Mouse (Mus musculus) heart, postnatal 25 days (tissue): ENCODE measurements at regions not wholly inside any gene's neighbourhood (a gene's known extent, or its start where the extent isn't known, plus 50 kb on each side); places are given as distances from the start of the nearest gene placed in this dataset.
"Not testable (repeated sequence)": the region's sequence is repeated elsewhere in the genome, so short reads cannot be mapped to it uniquely, and the experiment has no call there.

ENCODE experiments used
- DNase-seq: peaks from one replicate; pipeline ENCODE4 v3.0.0; 2022; ENCODE audit warnings: low spot score
- intact Hi-C: fragments of 180-260 bp; cut with DNase I; formaldehyde crosslinking; loops from one replicate; pipeline ENCODE4 v1.15.1; 2025

- intact Hi-C loops = loop anchor here (1.0 to 10.0 kb wide), 6 partner anchors 77 to 283 kb away; partner anchors contain the start of genes Hnrnpa3 and Nfe2l2
- no peak for DNase-seq
Observed at GRCm38 (mm10) chr2:75781781-75782211, 50.2 kb upstream of the Agps start.

GRCm38 (mm10) chr2:75781078-75781477 is 50.9 kb upstream of the Agps start:
- DNase-seq = no peak

GRCm38 (mm10) chr2:75778628-75779027 is 53.3 kb upstream of the Agps start:
- intact Hi-C loops, DNase-seq: not testable (repeated sequence)

More at GRCm38 (mm10) chr2:75781078-75781477, 50.9 kb upstream of the Agps start:
- intact Hi-C loops = loop anchor here (1.0 to 10.0 kb wide), 6 partner anchors 76 to 284 kb away; partner anchors contain the start of genes Hnrnpa3 and Nfe2l2

DNA sequence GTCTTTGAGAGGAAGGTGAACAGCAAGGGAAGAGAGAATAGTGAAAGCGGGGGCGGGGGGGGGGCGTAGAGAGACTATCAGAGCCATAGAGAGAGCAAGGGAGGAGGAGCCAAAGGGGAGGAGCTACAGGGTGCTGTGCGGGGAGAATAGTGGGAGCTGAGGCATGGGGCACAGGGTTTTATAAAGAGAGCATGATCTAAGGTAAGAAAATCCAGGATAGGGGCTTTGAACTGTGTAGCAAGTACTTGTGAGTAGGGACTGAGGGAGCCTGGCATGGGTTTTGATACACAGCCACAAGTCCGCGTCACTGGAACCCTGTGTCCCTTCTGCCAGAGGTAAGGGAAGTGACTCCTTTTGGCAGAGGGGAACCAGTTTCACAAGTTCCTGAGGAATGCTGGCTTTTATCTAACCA is 54.9 kb upstream of the Agps start:
- peak; percentile 23 for DNase-seq
- intact Hi-C loops = no loop called here

- intact Hi-C loops = no loop called here
- DNase-seq = no peak
Observed at GRCm38 (mm10) chr2:75776533-75776932, 55.4 kb upstream of the Agps start.

- intact Hi-C loops = no loop called here
- no peak for DNase-seq
Observed at GRCm38 (mm10) chr2:75775217-75775616, 56.8 kb upstream of the Agps start.

GRCm38 (mm10) chr2:75773431-75773830 is 58.5 kb upstream of the Agps start:
- no peak for DNase-seq
- intact Hi-C loops = loop anchor here (5.0 kb wide), 1 partner anchor 36 kb away; no protein-coding TSS in a partner anchor

DNA sequence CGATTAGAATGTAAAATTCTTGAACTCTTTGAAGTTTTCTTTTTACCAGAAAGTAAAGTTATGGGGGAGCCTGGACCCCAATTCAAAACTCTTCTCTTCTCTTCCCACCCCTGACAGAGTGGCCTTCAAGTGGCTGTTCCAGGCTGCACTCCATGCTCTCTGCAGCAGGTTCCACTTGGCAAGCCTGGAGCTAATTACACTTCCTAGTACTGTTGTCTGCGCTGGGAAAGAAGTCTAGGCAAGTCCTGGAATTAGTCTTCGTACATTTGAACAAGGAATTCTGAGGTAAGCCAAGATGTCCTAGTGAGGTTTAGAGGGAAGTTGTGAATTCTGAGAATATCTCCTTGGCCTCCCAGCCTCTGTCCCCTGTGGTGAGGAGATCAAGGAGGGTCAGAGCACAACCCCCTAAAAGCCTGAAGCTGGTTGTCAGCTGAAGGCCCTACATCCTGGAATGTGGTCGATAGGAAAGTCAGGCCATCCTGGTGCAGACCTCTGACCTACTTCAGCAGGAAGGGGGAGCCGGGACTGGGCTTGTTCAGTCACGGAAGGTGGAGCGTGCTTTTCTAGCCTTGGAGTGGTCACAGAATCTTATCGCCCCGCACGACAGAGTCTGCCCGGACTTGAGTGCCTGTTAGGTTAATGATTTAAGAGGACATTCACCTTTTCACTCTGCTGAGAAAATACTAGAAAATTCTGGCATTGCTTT is 59.6 kb upstream of the Agps start:
- peak; percentile 16 for DNase-seq
- intact Hi-C loops = loop anchor here (5.0 kb wide), 1 partner anchor 35 kb away; no protein-coding TSS in a partner anchor

DNA sequence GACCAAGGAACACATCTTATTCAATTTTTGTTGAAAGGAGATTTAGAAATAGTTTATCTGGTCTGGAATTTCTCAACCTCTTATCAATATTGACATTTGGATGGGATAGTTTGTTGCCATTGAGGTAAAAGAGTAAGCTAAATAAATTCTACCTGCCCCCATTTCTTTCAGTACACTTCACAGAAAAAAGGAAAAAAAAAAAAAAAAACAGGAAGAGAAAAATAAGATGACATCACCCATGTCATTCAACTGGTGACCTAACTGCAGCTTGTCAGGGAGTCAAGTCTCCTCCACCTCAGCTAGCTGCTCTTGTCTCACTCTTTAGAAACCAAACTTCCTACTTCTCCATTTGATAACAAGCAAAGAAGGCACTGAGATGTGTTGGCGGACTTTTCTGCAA is 61.3 kb upstream of the Agps start:
- DNase-seq = no peak
- intact Hi-C loops = loop anchor here (5.0 kb wide), 1 partner anchor 33 kb away; no protein-coding TSS in a partner anchor

GRCm38 (mm10) chr2:75768559-75769304 is 63.2 kb upstream of the Agps start:
- intact Hi-C loops = no loop called here
- no peak for DNase-seq

DNA sequence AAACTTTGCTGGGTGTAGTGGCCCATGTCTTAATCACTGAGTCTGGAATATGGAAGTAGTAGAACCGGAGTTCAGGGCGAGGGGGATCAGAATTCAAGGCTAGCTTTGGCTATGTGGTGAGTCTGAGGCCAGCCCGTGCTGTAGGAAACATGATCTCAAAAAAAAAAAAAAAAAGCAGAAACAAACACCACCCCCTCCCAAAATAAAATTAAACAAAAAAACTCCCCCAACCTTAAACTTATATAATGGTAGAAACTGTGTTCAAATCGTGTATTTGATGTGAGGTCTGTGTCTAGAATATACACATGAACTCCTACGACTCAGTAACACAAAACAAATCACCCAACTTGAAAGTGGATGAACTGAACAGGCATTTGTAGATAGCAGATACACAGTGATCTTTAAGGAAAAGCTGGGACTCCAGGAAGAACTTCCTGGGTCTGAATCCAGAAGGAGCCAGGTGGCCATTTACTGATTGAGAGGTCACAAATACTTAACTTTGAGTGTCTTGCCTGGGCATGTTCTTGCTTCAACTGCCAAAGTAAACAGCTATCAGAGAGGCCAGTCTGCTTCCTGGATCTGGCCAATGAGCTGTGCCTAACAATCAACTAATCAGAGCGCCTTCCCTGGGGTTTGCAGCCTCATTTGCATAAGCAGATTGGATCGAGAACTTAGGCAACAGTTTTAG is 63.6 kb upstream of the Nfe2l2 start:
- intact Hi-C loops = no loop called here
- no peak for DNase-seq

DNA sequence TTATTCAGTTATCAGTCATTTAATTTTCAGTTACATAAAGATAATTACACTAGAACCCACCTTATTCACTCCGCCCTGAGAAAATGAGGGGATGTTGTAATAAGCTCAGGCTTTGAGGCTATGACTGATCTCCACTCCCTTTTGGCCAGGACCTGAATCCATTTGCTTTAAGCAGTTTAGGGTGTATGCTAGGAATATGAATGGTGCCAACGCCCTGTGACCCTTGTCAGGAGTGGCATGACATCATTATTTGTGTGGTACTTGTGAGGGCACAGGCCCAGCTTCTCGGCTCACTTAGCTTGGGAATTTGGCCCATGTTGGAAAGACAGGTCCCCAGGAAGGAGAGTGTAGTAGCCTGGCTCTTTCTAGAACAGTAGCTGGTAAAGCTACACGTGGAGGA is 61.0 kb upstream of the Nfe2l2 start:
- no peak for DNase-seq
- intact Hi-C loops = no loop called here

DNA sequence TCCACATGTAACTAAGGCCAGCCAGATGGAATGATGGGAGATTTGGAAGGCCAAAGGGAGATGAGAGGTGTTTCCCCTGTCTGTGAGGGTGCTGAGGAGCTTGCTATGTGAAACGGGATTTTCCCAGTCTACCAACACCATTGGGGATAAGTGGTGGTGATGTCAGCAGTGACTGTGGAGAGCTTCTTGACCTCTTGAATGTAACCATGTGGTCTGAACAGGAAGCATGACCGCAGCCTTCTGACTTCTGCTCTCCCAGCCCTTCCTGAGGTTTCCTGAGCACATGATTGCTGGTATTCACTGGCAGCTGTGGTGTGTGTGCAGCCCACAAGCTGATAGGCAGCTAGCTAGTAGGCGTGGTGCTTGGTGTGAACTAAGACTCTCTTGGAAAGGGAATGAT is 58.8 kb upstream of the Nfe2l2 start:
- peak; percentile 48 for DNase-seq
- intact Hi-C loops = no loop called here

DNA sequence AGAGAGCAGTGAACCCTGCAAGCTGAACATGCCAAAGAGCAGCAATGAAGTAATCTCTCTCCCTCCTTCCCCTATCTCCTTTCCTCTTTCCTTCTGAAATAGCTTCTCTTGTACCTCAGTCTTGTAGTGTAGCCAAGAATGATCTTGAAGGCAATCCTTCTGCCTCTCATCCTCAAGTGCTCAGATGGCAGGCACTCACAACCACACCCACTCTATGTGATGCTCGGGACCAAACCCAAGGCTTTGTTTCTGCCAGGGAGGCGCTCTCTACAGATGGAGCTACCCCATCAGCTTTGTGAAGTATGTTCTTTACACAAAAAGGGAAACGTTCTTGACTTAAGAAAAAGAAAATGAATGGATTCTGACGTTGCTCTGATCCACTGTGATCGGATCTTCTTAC is 57.6 kb upstream of the Nfe2l2 start:
- DNase-seq = no peak
- intact Hi-C loops = no loop called here

DNA sequence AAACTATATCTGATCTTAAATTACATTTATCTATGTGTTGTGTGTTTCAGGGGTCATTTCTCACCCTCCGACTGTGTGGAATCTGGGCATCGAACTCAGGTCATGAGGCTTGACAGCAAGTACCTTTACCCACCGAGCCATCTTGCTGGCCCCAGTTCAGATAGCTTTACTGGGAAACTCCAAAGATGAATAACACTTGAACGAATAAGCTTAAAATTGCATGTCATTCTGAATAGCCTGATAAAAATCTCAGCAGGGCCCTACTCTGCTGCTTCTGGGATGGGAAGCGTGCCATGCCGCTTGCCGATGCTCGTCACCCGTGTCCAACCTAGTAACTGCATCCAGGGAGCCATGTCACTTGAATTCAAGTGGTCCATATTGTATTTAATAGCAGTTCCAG is 57.2 kb upstream of the Nfe2l2 start:
- DNase-seq = no peak
- intact Hi-C loops = no loop called here

DNA sequence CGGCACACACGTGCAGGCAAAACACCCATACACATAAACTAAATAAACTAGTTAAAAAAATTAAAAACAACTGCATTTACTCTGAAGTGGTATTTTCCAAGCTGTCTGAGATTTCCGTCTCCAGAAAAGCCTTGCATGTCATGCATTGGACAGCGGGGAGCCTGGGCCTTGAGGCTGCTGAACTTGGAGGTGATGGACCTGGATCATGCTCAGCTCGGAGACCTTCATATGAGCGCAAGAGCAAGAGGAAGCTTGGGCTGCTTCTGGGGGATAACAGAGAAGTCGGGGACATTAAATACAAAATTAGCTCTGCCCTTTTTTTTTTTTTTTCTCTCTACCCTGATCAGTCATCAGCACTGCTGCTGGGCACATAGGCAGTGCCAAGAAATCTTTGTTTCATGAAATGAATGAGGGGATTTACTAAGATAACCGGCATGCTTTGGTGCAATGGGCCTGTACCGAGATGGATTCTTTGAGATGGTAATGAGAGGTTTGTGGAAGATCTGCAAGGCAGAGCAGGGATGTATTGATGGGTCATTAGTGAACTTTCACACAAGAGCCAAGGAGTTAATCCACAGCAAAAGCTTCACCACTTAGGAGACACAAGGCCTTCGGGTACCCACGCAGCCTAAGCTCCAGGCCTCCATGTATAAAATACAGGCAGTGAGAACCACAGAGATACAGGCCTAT is 54.9 kb upstream of the Nfe2l2 start:
- intact Hi-C loops = no loop called here
- DNase-seq = no peak

DNA sequence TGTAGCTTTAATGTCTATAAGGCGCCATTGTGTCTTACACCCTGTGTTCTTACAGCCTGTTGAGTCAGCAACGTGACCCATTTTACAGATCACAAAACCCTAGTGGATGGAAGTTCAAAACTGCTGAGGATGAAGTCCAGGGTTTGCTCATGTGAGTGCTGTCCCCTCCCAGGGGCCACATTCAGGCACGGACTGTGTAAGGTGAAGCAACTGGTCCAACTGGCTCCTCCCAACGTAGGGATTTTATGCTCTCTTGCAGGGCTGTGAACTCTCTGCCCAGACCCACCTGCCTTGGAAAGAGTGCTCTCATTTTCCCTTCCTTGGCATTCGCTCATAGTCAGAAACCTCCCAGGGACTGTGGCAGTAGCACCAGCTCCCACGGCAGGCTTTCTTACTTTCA is 53.8 kb upstream of the Nfe2l2 start:
- DNase-seq = no peak
- intact Hi-C loops = no loop called here

DNA sequence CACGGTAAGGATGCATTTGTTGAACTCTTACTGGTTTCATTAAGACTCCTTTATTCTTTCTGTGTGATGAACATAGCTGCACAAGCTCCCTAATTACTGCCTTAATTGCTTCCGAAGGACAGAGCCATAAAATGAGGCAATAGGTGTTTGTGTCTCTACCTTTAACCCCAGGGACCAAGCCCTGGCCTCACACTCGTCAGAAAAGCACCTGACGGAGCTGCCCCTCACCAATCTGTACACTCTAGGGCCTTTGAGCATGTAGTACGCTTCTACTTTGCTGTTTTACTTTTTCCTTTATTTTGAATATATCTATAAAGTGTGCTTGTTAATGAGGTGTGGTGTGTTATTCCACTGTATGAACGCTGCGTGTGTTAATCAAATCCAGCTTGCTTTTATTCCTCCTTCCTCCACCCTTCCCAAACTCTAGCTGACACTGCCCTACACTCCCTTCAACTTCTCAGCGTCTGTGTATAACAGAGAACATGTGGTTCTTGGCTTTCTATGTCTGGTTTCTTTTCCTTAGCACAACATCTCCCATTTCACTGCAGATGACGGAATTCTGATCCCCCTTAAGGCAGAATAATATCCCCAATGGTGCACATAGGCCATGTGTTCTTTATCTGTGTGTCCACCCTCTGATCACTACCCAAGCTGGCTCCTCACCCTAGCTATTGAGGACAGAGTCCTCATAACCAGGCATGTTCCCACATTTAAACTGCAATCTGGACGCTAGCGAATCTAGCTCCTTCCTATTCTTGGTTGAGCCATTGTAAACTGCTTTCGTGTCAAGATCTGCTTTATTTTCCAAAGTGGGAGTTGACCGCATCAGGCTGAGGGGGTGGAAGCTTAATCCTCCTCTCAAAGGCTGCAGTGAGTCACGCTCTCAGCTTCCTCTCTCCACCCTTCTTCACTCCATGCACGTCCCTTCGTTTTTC is 52.5 kb upstream of the Nfe2l2 start:
- DNase-seq = peak; percentile 51

DNA sequence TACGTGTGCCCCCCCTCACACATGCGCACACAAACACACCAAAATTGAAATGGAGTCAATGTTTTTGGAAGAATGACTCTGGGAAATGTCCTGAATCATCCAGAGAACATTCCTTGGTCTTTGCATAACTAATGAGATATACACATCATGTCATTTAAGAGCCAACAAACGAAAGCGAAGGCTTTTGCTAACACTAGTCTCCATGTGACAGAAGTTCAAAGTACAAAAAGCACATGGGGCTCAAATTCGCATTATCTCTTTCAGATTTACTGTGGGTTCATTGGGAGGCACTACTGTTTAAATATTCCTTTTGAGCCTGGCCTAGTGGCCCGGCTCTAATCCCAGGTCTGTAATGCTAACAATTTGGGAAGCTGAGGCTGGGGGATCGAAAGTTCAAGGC is 50.2 kb upstream of the Nfe2l2 start:
- DNase-seq = no peak
- intact Hi-C loops = no loop called here

More for the DNA sequence above, 52.5 kb upstream of the Nfe2l2 start:
- intact Hi-C loops = no loop called here
